Mouse (Mus musculus): ENCODE data around the gene Psmd7.
"Not testable (repeated sequence)": the region's sequence is repeated elsewhere in the genome, so short reads cannot be mapped to it uniquely, and the experiment has no call there.

The Psmd7 gene

DNA sequence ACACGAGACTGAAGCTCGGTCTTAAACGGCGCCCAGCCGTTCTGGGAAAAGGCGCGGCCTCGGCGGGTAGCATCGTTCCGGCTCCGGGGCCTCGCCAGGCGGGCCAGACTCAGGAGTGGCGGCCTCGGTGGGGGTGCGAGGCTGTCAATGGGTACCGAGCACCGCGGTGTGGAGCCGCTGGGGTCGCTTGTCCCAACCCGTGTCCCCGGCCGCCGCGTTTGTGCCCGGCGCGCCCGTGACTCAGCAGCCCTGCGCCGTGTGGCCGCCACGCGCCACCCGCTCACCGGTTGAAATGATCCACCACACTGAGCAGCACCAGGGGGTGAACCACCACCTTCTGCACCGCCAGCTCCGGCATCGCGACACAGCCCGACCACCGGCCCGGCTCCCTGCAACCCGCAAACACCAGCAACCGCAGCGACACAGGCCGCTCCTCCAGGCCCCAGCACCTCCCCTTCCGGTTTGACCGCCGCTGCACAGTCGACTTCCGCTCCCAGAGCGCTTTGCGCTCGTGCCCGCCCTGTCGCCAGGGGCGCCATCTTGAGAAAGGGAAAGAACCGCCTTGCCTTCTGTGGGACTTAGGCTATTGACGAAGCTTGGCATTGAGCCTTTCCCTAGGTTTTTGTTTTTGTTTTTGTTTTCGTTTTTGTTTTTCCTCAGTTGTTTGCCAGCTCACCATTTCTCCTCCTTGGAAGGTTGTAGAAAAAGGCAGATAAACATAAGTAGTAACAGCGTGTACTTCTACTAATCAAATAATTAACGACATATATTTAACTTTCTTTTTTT, at the start of gene Psmd7:
Gene Psmd7 (minus strand): TSS at position 470 of the 786 bp plus-strand sequence.
- DNase-seq, result peak; percentile 94

GRCm38 (mm10) chr8:107633734-107634133, 45.5 kb upstream of the Psmd7 start:
- DNase-seq, result no peak

- DNase-seq, result no peak
Measured at GRCm38 (mm10) chr8:107629701-107630100, 41.4 kb upstream of the Psmd7 start.

DNA sequence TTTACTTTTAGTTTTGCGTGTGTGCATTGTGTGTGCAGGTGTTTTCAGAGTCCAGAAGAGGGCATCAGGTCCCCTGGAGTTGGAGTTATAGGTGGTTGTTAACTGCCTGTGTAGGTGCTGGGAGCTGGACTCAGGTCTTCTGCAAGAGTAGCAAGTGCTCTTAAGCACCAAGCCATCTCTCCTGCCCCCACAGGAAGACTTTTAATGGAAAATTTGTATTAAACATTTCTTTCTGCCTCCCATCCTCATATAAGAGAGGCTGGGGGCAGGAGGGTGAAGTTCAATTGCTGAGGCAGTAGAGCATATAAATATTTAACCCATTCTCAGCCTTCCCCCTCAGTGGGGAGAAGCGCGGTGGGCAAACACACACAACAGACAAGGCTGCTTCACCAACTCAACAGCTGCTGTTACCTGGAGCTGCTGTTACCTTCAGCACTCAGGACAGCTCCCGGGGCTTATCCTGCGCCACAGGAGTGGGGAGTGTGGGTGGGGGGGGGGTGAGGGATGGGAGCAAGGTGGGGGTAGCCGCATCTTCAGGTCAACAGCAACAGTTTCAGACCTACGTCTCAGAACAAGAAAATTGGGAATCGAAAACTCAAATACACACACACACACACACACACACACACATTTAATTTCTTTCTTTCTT, 40.4 kb upstream of the Psmd7 start:
- DNase-seq, result no peak

- DNase-seq, result no peak
Measured at GRCm38 (mm10) chr8:107627881-107628280, 39.6 kb upstream of the Psmd7 start.

DNA sequence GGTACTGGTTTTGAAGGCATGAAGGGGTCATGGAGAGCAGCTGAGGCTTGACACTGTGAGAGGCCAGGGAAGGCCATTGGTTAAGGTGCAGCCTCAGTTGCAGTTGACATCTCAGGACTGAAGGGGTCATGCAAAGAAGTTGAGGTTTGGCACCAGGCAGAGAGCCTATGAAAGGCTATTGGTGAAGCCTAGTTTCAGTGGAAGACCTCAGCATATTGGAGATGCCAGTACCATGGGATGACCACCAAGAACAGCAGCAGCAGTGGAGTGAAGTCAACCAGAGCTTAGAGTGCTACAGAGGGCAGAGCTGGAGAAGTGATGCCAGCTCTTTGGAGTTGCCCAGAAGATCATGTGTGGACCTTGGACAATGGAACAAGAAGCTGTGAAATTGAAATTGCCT, 36.0 kb upstream of the Psmd7 start:
- DNase-seq, result not testable (repeated sequence)

- DNase-seq, result no peak
Measured at GRCm38 (mm10) chr8:107621930-107622623, 33.8 kb upstream of the Psmd7 start.

- no peak for DNase-seq
Measured at GRCm38 (mm10) chr8:107621136-107621535, 32.9 kb upstream of the Psmd7 start.

GRCm38 (mm10) chr8:107618499-107618898, 30.2 kb upstream of the Psmd7 start:
- DNase-seq, result no peak

DNA sequence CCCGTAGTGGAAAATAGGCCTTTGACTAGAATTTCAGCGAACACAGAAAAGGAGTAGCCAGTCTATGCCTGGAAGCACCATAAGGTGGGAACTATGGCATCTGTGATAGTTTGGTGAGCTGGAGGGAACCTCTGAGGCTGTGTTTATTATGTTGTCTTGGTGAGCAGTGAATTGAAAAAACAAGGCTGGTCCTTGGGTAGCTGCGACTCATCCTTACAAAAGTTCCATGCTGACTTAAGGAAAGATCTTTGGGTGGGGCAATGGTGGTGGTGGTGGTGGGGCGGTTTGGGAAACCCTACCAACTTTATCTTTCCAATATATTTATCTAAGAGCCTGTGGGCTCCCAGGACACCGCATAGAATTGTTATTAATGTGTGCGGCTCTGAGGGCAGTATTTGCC, 25.1 kb upstream of the Psmd7 start:
- DNase-seq, result no peak

GRCm38 (mm10) chr8:107610845-107611244, 22.6 kb upstream of the Psmd7 start:
- no peak for DNase-seq

DNA sequence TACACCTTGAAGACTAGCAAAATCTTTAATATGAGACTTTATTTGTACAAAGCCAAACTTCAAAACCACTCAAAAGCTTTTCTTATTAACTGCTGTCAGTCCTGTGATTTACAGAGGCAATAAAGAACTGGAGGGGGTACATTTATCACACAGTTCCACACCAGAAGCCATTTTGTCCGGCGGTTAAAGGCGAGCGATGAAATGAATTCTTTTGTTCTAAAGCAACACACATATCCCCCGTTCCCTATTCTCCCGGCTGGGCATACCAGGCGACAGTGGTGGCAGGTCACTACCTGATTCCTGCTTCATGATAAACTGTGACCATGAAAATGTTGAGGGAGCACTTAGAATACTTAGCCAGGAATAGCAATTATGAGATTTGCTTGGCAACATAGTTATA, 20.5 kb upstream of the Psmd7 start:
- DNase-seq, result no peak

GRCm38 (mm10) chr8:107603026-107603425, 14.8 kb upstream of the Psmd7 start:
- peak; percentile 79 for DNase-seq

DNA sequence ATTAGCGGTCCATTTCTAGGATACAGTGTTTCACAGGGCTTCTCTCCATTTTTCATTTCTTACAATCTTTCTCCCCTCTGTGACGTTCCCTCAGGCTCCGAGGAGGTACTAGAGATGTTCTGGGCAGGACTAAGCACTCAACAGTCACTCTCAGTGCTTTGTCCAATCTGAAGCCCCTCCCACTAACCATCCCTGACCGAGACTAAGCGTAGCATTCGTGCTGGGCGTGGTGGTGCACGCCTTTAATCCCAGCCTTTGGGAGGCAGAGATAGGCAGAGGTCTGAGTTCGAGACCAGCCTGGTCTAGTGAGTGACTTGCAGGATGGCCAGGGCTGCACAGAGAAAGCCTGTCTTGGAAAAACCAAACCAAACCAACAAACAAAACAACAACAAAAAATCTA, 11.4 kb upstream of the Psmd7 start:
- no peak for DNase-seq

GRCm38 (mm10) chr8:107597731-107598130, 9.5 kb upstream of the Psmd7 start:
- DNase-seq, result no peak

GRCm38 (mm10) chr8:107594817-107595216, 6.6 kb upstream of the Psmd7 start:
- DNase-seq, result no peak

- no peak for DNase-seq
Measured at GRCm38 (mm10) chr8:107593967-107594729, 5.9 kb upstream of the Psmd7 start.

GRCm38 (mm10) chr8:107587429-107587994, 752 bp downstream of the Psmd7 start:
- DNase-seq, result no peak

DNA sequence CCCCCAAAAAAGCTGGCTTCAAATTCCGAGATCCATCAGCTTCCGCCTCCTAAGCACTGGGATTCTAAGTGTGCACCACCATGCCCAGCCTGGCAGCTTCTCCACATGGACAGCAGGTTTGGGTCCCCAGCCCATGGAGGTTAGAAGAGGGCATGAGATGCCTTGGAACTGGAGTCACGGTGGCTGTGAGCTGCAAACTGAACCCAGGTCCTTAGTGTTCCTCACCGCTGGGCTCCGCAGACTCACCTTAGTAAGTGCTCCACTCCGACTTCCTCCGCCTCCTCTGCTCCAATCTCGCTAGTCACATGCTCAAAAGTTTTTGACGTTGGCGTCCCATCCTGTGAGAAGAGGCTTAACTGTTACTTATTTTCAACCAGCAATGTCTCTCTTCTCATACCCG, 6.1 kb downstream of the Psmd7 start:
- DNase-seq, result no peak

DNA sequence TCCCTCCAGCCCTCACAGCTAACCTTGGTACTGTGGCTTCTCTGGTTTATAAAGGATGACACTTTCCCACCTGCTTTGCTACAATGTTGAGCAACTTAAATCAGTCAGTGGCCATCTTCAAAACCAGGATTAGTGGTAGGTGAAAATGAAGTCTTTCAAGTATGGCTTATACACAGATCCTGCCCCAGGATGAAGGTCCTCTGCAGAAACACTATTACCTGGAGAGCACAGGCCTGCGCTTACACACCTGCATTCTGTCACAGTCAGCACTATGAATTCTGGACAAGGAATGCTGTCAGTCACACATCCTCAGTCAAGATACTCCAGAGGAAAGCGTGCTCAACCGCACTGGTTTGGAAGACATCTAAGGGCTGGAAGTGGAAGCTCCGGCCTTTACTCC, 6.7 kb downstream of the Psmd7 start:
- DNase-seq, result no peak

- no peak for DNase-seq
Measured at GRCm38 (mm10) chr8:107580879-107581278, 7.4 kb downstream of the Psmd7 start.

DNA sequence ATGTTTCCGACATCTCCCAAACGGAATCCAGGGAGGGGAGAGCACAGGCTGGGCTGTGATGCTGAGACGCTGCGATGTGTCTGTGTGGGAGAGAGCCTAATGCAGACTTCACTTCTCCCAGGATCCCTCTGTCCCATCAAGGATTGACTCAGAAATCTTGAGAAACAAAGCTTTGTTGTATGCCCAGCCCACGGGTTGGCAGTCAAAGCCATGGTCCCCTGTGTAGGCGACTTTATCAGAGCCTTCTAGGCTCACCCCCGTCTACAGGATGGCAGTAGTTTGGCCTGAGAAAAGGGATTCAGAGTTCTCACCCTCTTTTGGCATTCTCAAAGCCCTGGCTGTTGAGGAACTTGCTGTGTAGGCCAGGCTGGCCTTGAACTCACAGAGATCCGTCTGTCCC, 9.7 kb downstream of the Psmd7 start:
- no peak for DNase-seq

GRCm38 (mm10) chr8:107578132-107578531, 10.1 kb downstream of the Psmd7 start:
- DNase-seq, result no peak
